ENCODE assay signal across 28 mouse cellular contexts in genomic region chr1:64681499-64681898, GRCm38 (mm10). TPM values are rescaled to one million over a fixed set of nuclear protein-coding genes. Genes with fewer than 3 reads are reported as not detected.
A peak's percentile ranks its signal among the peaks of the same experiment; 100 is the strongest.
DNase-seq lines count a peak whose midpoint lies in the region; ATAC-seq and TF ChIP-seq lines count a peak whose summit lies in the region.
"Had no signal": no experiment of that assay in that cellular context is flagged by ENCODE, and none has a peak within 500 bp of the region (broad histone marks: within the 10 kb centered on the region; RNA-seq: fewer than 3 reads in every experiment).

No protein-coding gene starts in this region.

- no peak for TF ChIP-seq EP300 in liver, postnatal 0 days (IDR thresholded peaks at IDR 0.05; ENCODE audit: low read depth)
- TF ChIP-seq EP300 in liver, embryonic 14.5 days (IDR thresholded peaks at IDR 0.05; ENCODE audit: low read depth): peak; percentile 49

- no peaks in the 10 kb centered on the region for H3K9me3 ChIP-seq in liver, postnatal 0 days (ENCODE audit: low read length)
- H3K9me3 ChIP-seq in liver, embryonic 12.5 days (replicated peaks): no peaks in the 10 kb centered on the region
- H3K9me3 ChIP-seq in liver, embryonic 14.5 days (ENCODE audit: control insufficient read depth, low read length): no peaks in the 10 kb centered on the region
- H3K9me3 ChIP-seq: embryonic facial prominence, embryonic 10.5 days; embryonic facial prominence, embryonic 12.5 days; forebrain, embryonic 10.5 days; forebrain, embryonic 12.5 days; G1E had no signal

- no peak overlapping the region for H3K4me3 ChIP-seq in liver, postnatal 0 days (ENCODE audit: low read depth, low read length)
- H3K4me3 ChIP-seq in liver, embryonic 12.5 days: no peak overlapping the region
- no peak overlapping the region for H3K4me3 ChIP-seq in liver, embryonic 14.5 days (ENCODE audit: insufficient read depth in 1 of 2, low read depth in 2 of 2, low read length in 2 of 2)
- H3K4me3 ChIP-seq: embryonic facial prominence, embryonic 10.5 days; embryonic facial prominence, embryonic 12.5 days; forebrain, embryonic 10.5 days; forebrain, embryonic 12.5 days had no signal

- H3K4me1 ChIP-seq in liver, postnatal 0 days (ENCODE audit: insufficient read depth): no peaks in the 10 kb centered on the region
- peaks cover 36% of the 10 kb centered on the region for H3K4me1 ChIP-seq in liver, embryonic 12.5 days
- peaks cover 18 to 19% of the 10 kb centered on the region in 2 experiments for H3K4me1 ChIP-seq in liver, embryonic 14.5 days (replicated peaks; ENCODE audit: control insufficient read depth in 2 of 2, insufficient read depth in 2 of 2, low read length in 1 of 2)
- H3K4me1 ChIP-seq: forebrain, embryonic 12.5 days had no signal

- H3K27ac ChIP-seq in liver, postnatal 0 days (ENCODE audit: low read depth): no peak overlapping the region
- H3K27ac ChIP-seq in liver, embryonic 12.5 days: 0 out of 2 replicates have a peak overlapping the region, but pooled peaks have one; percentile 18
- no peak overlapping the region for H3K27ac ChIP-seq in liver, embryonic 14.5 days
- H3K27ac ChIP-seq: embryonic facial prominence, embryonic 10.5 days; embryonic facial prominence, embryonic 12.5 days; forebrain, embryonic 10.5 days; forebrain, embryonic 12.5 days had no signal

- H3K9ac ChIP-seq in liver, postnatal 0 days (replicated peaks): no peak overlapping the region
- no peak overlapping the region for H3K9ac ChIP-seq in liver, embryonic 12.5 days
- no peak overlapping the region for H3K9ac ChIP-seq in liver, embryonic 14.5 days (replicated peaks)
- H3K9ac ChIP-seq: embryonic facial prominence, embryonic 12.5 days; forebrain, embryonic 12.5 days had no signal

- H3K4me2 ChIP-seq in liver, postnatal 0 days (ENCODE audit: low read depth, low read length): no peak overlapping the region
- H3K4me2 ChIP-seq in liver, embryonic 12.5 days: peak overlapping the region; percentile 9
- 0 out of 2 replicates have a peak overlapping the region, but pooled peaks have one; percentile 4 for H3K4me2 ChIP-seq in liver, embryonic 14.5 days (ENCODE audit: low read depth)
- H3K4me2 ChIP-seq: embryonic facial prominence, embryonic 12.5 days; forebrain, embryonic 12.5 days had no signal

- peak; percentile 35 for DNase-seq in liver
- DNase-seq in liver, postnatal 0 days: no peak
- DNase-seq in liver, embryonic 14.5 days (ENCODE audit: low read depth in 3 of 3, low spot score in 3 of 3): no peak
- no peak for DNase-seq in thymus, postnatal 0 days (ENCODE audit: low spot score)
- DNase-seq in right cerebral cortex, postnatal 4 days: no peak
- DNase-seq: adrenal gland, adult 2 months; adrenal gland, postnatal 10 days; adrenal gland, postnatal 25 days; B cell, adult 2 months; cerebellum, adult 11 months; cerebellum, adult 18-20 months; cerebellum, adult 8-10 months; cerebellum, adult 9-11 months; cerebellum, postnatal 14 days; cerebellum, postnatal 36 days; embryo, embryonic 11 days had no signal

- ATAC-seq in liver, postnatal 0 days: no peak
- ATAC-seq in liver, embryonic 12.5 days: peak; percentile 77
- ATAC-seq in liver, embryonic 14.5 days (ENCODE audit: insufficient read depth): peak; percentile 64
- ATAC-seq in megakaryocyte-erythroid progenitor cell, adult 5-6 weeks (replicated peaks; ENCODE audit: low FRiP score, low TSS enrichment, poor library complexity, severe bottlenecking): peak; percentile 59; the same call in 1 of the 2 replicates
- ATAC-seq in erythroid progenitor cell, adult 5-6 weeks (replicated peaks; ENCODE audit: low FRiP score, poor library complexity, severe bottlenecking): no peak
- ATAC-seq: CD4-positive, CD25-positive, alpha-beta regulatory T cell, adult 4 months; forebrain, embryonic 14.5 days; forebrain, embryonic 16.5 days had no signal

- TF ChIP-seq CTCF in liver, postnatal 0 days (IDR thresholded peaks at IDR 0.05; ENCODE audit: low read depth): no peak
- no peak for TF ChIP-seq CTCF in liver, embryonic 14.5 days (IDR thresholded peaks at IDR 0.05; ENCODE audit: low read depth)

- no peaks in the 10 kb centered on the region for H3K36me3 ChIP-seq in liver, postnatal 0 days (replicated peaks; ENCODE audit: insufficient read depth, low read length)
- H3K36me3 ChIP-seq in liver, embryonic 12.5 days: peaks cover 7% of the 10 kb centered on the region; the same call in 1 of the 2 replicates
- H3K36me3 ChIP-seq in liver, embryonic 14.5 days (replicated peaks; ENCODE audit: control insufficient read depth, insufficient read depth, low read depth): no peaks in the 10 kb centered on the region
- H3K36me3 ChIP-seq: embryonic facial prominence, embryonic 12.5 days; forebrain, embryonic 12.5 days had no signal

- 53% methylated on average over 3 of the region's 3 CpGs for WGBS in liver, postnatal 0 days (ENCODE audit: insufficient replicate concordance)
- 14% methylated on average over 3 of the region's 3 CpGs for WGBS in liver, embryonic 12.5 days (ENCODE audit: insufficient replicate concordance)
- WGBS in liver, embryonic 14.5 days (ENCODE audit: insufficient replicate concordance): 21% methylated on average over 3 of the region's 3 CpGs

- no peaks in the 10 kb centered on the region for H3K27me3 ChIP-seq in liver, postnatal 0 days (ENCODE audit: insufficient read depth, low read length)
- no peaks in the 10 kb centered on the region for H3K27me3 ChIP-seq in liver, embryonic 12.5 days (replicated peaks)
- no peaks in the 10 kb centered on the region for H3K27me3 ChIP-seq in liver, embryonic 14.5 days (ENCODE audit: control insufficient read depth, insufficient read depth, low read length)
- H3K27me3 ChIP-seq: CH12.LX; embryonic facial prominence, embryonic 12.5 days; forebrain, embryonic 12.5 days had no signal

RNA-seq across cellular contexts. Expression of gene Ccnyl1, which starts 8.8 kb away (rescaled TPM):
- polyA plus RNA-seq in liver, postnatal 0 days (2015; fragmentation: Nextera tagmentation; extraction: Ambion mirVana): 0.89 and 1.3 TPM in 2 replicates
- 1.6 and 2.3 TPM in 2 replicates for polyA plus RNA-seq in liver, embryonic 12.5 days (2016; fragmentation: Nextera tagmentation; extraction: Ambion mirVana)
- polyA plus RNA-seq in liver, embryonic 14.5 days (2012; rRNA removed): 3.7 and 4.2 TPM in 2 replicates
- 0.90 and 1.4 TPM in 2 replicates for polyA plus RNA-seq in liver, embryonic 14.5 days (2014; fragmentation: Nextera tagmentation; extraction: Ambion mirVana)
- 1.8 and 2.6 TPM in 2 replicates for total RNA-seq in megakaryocyte-erythroid progenitor cell, adult 5-6 weeks (2014; fragmentation: Nextera tagmentation)
- total RNA-seq in megakaryocyte-erythroid progenitor cell, adult 5-6 weeks (2017): 2.2 and 5.0 TPM in 2 replicates
- 5.9 and 11.9 TPM in 2 replicates for total RNA-seq in erythroid progenitor cell, adult 5-6 weeks (2015; ENCODE audit: low replicate concordance)
- total RNA-seq in erythroid progenitor cell, adult 5-6 weeks (2017; ENCODE audit: low replicate concordance): 1.8 TPM in 1 of 2 replicates, not detected in the other
- 1.6 and 2.4 TPM in 2 replicates for polyA plus RNA-seq in thymus, postnatal 0 days (2015; fragmentation: Nextera tagmentation; extraction: Ambion mirVana)

RNA-seq across cellular contexts. Expression of gene Fzd5, which starts 56.1 kb away (rescaled TPM):
- polyA plus RNA-seq in liver, postnatal 0 days (2015; fragmentation: Nextera tagmentation; extraction: Ambion mirVana): 0.94 and 0.99 TPM in 2 replicates
- polyA plus RNA-seq in liver, embryonic 12.5 days (2016; fragmentation: Nextera tagmentation; extraction: Ambion mirVana): 3.6 and 4.1 TPM in 2 replicates
- polyA plus RNA-seq in liver, embryonic 14.5 days (2012; rRNA removed): 3.4 and 4.3 TPM in 2 replicates
- 2.6 and 3.2 TPM in 2 replicates for polyA plus RNA-seq in liver, embryonic 14.5 days (2014; fragmentation: Nextera tagmentation; extraction: Ambion mirVana)
- 0.52 and 1.5 TPM in 2 replicates for total RNA-seq in megakaryocyte-erythroid progenitor cell, adult 5-6 weeks (2014; fragmentation: Nextera tagmentation)
- 2.0 and 2.6 TPM in 2 replicates for total RNA-seq in megakaryocyte-erythroid progenitor cell, adult 5-6 weeks (2017)
- 6.1 and 10.1 TPM in 2 replicates for total RNA-seq in erythroid progenitor cell, adult 5-6 weeks (2015; ENCODE audit: low replicate concordance)
- total RNA-seq in erythroid progenitor cell, adult 5-6 weeks (2017; ENCODE audit: low replicate concordance): 8.9 and 11.6 TPM in 2 replicates
- 0.91 and 1.1 TPM in 2 replicates for polyA plus RNA-seq in thymus, postnatal 0 days (2015; fragmentation: Nextera tagmentation; extraction: Ambion mirVana)

Comparison
In these comparisons a context has a peak if more than half of its experiments do, and no peak if none do; other contexts are left out.
1. ATAC-seq: peak in liver, embryonic 12.5 days (single experiment), liver, embryonic 14.5 days (single experiment) and megakaryocyte-erythroid progenitor cell, adult 5-6 weeks (single experiment); none in liver, postnatal 0 days (single experiment) and erythroid progenitor cell, adult 5-6 weeks (single experiment).